Mouse (Mus musculus) bone marrow macrophage, adult 2 months (primary cell): Measurements from ENCODE around the gene Acbd4.

Experiments
- CTCF ChIP-seq: IDR thresholded peaks from 2 replicates; pipeline ENCODE4 v1.5.1; 2012; ENCODE audit warnings: low read depth, mild to moderate bottlenecking, low read length, moderate library complexity
- POLR2A ChIP-seq: IDR thresholded peaks from 2 replicates; pipeline ENCODE4 v1.6.1; 2012; ENCODE audit warnings: mild to moderate bottlenecking, low read depth, low read length, borderline replicate concordance

GRCm38 (mm10) chr11:103115163-103116007 lies 13.9 kb downstream of the Acbd4 start:
- TF ChIP-seq CTCF, result no peak
- TF ChIP-seq POLR2A, result no peak; the same call in 1 of the 2 replicates
